Mouse (Mus musculus): ENCODE measurements at regions not wholly inside any gene's neighbourhood (a gene's known extent, or its start where the extent isn't known, plus 50 kb on each side); places are given as distances from the start of the nearest gene placed in this dataset.
A peak's percentile ranks its signal among the peaks of the same experiment; 100 is the strongest.

- H3K9me3 ChIP-seq (ENCODE audit: low read length) = no peaks in the 10 kb centered on the region
- H3K27ac ChIP-seq (ENCODE audit: low read length) = no peak overlapping the region
- WGBS = 36% methylated on average over 14 of the region's 14 CpGs
- no peak for TF ChIP-seq EP300 (IDR thresholded peaks at IDR 0.05)
- no peaks in the 10 kb centered on the region for H3K36me3 ChIP-seq (ENCODE audit: insufficient read depth, low read length)
- 0 out of 2 replicates have a peak overlapping the region, but pooled peaks have one; percentile 2 for H3K4me2 ChIP-seq (replicated peaks; ENCODE audit: low read depth, low read length)
- DNase-seq (ENCODE audit: low spot score) (peak; percentile 18), ATAC-seq (peak; percentile 30)
- H3K27me3 ChIP-seq (replicated peaks; ENCODE audit: insufficient read depth, low read length) = no peaks in the 10 kb centered on the region
- H3K4me1 ChIP-seq (ENCODE audit: insufficient read depth, low read depth, low read length) = peaks cover 8% of the 10 kb centered on the region; the same call in 1 of the 2 replicates
- H3K9ac ChIP-seq (replicated peaks; ENCODE audit: low read depth) = no peak overlapping the region
- H3K4me3 ChIP-seq (ENCODE audit: low read depth, low read length) = no peak overlapping the region
Measured at GRCm38 (mm10) chr9:68561767-68562552, 91.6 kb upstream of the Rora start.

- Histone ChIP-seq H3K4me3 (ENCODE audit: low read depth, low read length) (no peak overlapping the region), H3K27ac (ENCODE audit: low read length) (no peak overlapping the region), H3K27me3 (replicated peaks; ENCODE audit: insufficient read depth, low read length) (no peaks in the 10 kb centered on the region), H3K4me2 (replicated peaks; ENCODE audit: low read depth, low read length) (no peak overlapping the region), H3K9ac (replicated peaks; ENCODE audit: low read depth) (no peak overlapping the region), H3K36me3 (ENCODE audit: insufficient read depth, low read length) (no peaks in the 10 kb centered on the region), H3K4me1 (ENCODE audit: insufficient read depth, low read depth, low read length) (peaks cover 8% of the 10 kb centered on the region; the same call in 1 of the 2 replicates), H3K9me3 (ENCODE audit: low read length) (no peaks in the 10 kb centered on the region)
- ATAC-seq (peak; percentile 91), DNase-seq (ENCODE audit: low spot score) (peak; percentile 86)
- TF ChIP-seq EP300 (IDR thresholded peaks at IDR 0.05) = peak; percentile 95
- TF ChIP-seq CTCF (IDR thresholded peaks at IDR 0.05) = no peak
- 55% methylated on average over 4 of the region's 4 CpGs for WGBS
Measured at GRCm38 (mm10) chr9:68563206-68563605, 90.4 kb upstream of the Rora start.

GRCm38 (mm10) chr9:68585751-68586150 lies 67.8 kb upstream of the Rora start:
- Histone ChIP-seq H3K9ac (replicated peaks; ENCODE audit: low read depth) (no peak overlapping the region), H3K36me3 (ENCODE audit: insufficient read depth, low read length) (no peaks in the 10 kb centered on the region), H3K27me3 (replicated peaks; ENCODE audit: insufficient read depth, low read length) (no peaks in the 10 kb centered on the region), H3K4me1 (ENCODE audit: insufficient read depth, low read depth, low read length) (peaks cover 8% of the 10 kb centered on the region; the same call in 1 of the 2 replicates), H3K27ac (ENCODE audit: low read length) (no peak overlapping the region), H3K4me3 (ENCODE audit: low read depth, low read length) (no peak overlapping the region), H3K4me2 (replicated peaks; ENCODE audit: low read depth, low read length) (no peak overlapping the region), H3K9me3 (ENCODE audit: low read length) (no peaks in the 10 kb centered on the region)
- DNase-seq (ENCODE audit: low spot score) = peak; percentile 23
- ATAC-seq = no peak
- WGBS = 37% methylated on average over 1 of the region's 1 CpGs
- TF ChIP-seq CTCF (IDR thresholded peaks at IDR 0.05) (no peak), EP300 (IDR thresholded peaks at IDR 0.05) (no peak)

GRCm38 (mm10) chr9:68591023-68591422 lies 62.6 kb upstream of the Rora start:
- ATAC-seq = no peak
- H3K4me2 ChIP-seq (replicated peaks; ENCODE audit: low read depth, low read length) = no peak overlapping the region
- no peaks in the 10 kb centered on the region for H3K9me3 ChIP-seq (ENCODE audit: low read length)
- TF ChIP-seq CTCF (IDR thresholded peaks at IDR 0.05) (no peak), EP300 (IDR thresholded peaks at IDR 0.05) (no peak)
- H3K9ac ChIP-seq (replicated peaks; ENCODE audit: low read depth) = no peak overlapping the region
- DNase-seq (ENCODE audit: low spot score) = no peak
- no peak overlapping the region for H3K27ac ChIP-seq (ENCODE audit: low read length)
- H3K36me3 ChIP-seq (ENCODE audit: insufficient read depth, low read length) = no peaks in the 10 kb centered on the region
- H3K4me1 ChIP-seq (ENCODE audit: insufficient read depth, low read depth, low read length) = no peaks in the 10 kb centered on the region
- no peak overlapping the region for H3K4me3 ChIP-seq (ENCODE audit: low read depth, low read length)
- 86% methylated on average over 8 of the region's 8 CpGs for WGBS
- H3K27me3 ChIP-seq (replicated peaks; ENCODE audit: insufficient read depth, low read length) = no peaks in the 10 kb centered on the region

GRCm38 (mm10) chr9:68592976-68593375 lies 60.6 kb upstream of the Rora start:
- H3K9ac ChIP-seq (replicated peaks; ENCODE audit: low read depth) = no peak overlapping the region
- H3K27me3 ChIP-seq (replicated peaks; ENCODE audit: insufficient read depth, low read length) = no peaks in the 10 kb centered on the region
- H3K4me3 ChIP-seq (ENCODE audit: low read depth, low read length) = no peak overlapping the region
- DNase-seq (ENCODE audit: low spot score) (no peak), ATAC-seq (no peak)
- no peak overlapping the region for H3K4me2 ChIP-seq (replicated peaks; ENCODE audit: low read depth, low read length)
- H3K9me3 ChIP-seq (ENCODE audit: low read length) = no peaks in the 10 kb centered on the region
- no peak overlapping the region for H3K27ac ChIP-seq (ENCODE audit: low read length)
- 83% methylated on average over 3 of the region's 3 CpGs for WGBS
- H3K36me3 ChIP-seq (ENCODE audit: insufficient read depth, low read length) = no peaks in the 10 kb centered on the region
- no peaks in the 10 kb centered on the region for H3K4me1 ChIP-seq (ENCODE audit: insufficient read depth, low read depth, low read length)
- TF ChIP-seq EP300 (IDR thresholded peaks at IDR 0.05) (no peak), CTCF (IDR thresholded peaks at IDR 0.05) (no peak)

- DNase-seq (ENCODE audit: low spot score) = no peak
- Histone ChIP-seq H3K36me3 (ENCODE audit: insufficient read depth, low read length) (no peaks in the 10 kb centered on the region), H3K27ac (ENCODE audit: low read length) (no peak overlapping the region), H3K4me1 (ENCODE audit: insufficient read depth, low read depth, low read length) (no peaks in the 10 kb centered on the region), H3K27me3 (replicated peaks; ENCODE audit: insufficient read depth, low read length) (no peaks in the 10 kb centered on the region), H3K9ac (replicated peaks; ENCODE audit: low read depth) (no peak overlapping the region), H3K4me2 (replicated peaks; ENCODE audit: low read depth, low read length) (no peak overlapping the region), H3K4me3 (ENCODE audit: low read depth, low read length) (no peak overlapping the region), H3K9me3 (ENCODE audit: low read length) (no peaks in the 10 kb centered on the region)
- WGBS = 63% methylated on average over 2 of the region's 2 CpGs
- ATAC-seq = no peak
- TF ChIP-seq EP300 (IDR thresholded peaks at IDR 0.05) (no peak), CTCF (IDR thresholded peaks at IDR 0.05) (no peak)
Measured at GRCm38 (mm10) chr9:68594586-68594985, 59.0 kb upstream of the Rora start.

All from lung, postnatal 0 days (tissue).